Mouse (Mus musculus): ENCODE measurements at regions not wholly inside any gene's neighbourhood (a gene's known extent, or its start where the extent isn't known, plus 50 kb on each side); places are given as distances from the start of the nearest gene placed in this dataset.

GRCm38 (mm10) chr11:16612524-16612923, 104.2 kb upstream of the Sec61g start:
- TF ChIP-seq CTCF (IDR thresholded peaks at IDR 0.05; ENCODE audit: borderline replicate concordance, insufficient read depth, low read depth, low read length) (no peak), POLR2A (IDR thresholded peaks at IDR 0.05; ENCODE audit: borderline replicate concordance, insufficient read depth, low read length) (no peak)
